Mouse (Mus musculus) ES-Bruce4 (cell line): ENCODE results near the gene Rbm33.

Experiments
- CTCF ChIP-seq: IDR thresholded peaks from one replicate; pipeline ENCODE4 v1.8.1; 2011; ENCODE audit warnings: low read depth, low read length
- EP300 ChIP-seq: IDR thresholded peaks from 2 replicates; pipeline ENCODE4 v1.6.1; 2011; ENCODE audit warnings: low read depth, low read length; ENCODE audit not compliant: insufficient read depth
- POLR2A ChIP-seq: IDR thresholded peaks from one replicate; pipeline ENCODE4 v1.8.1; 2011; ENCODE audit warnings: low read length; ENCODE audit not compliant: insufficient read depth

DNA sequence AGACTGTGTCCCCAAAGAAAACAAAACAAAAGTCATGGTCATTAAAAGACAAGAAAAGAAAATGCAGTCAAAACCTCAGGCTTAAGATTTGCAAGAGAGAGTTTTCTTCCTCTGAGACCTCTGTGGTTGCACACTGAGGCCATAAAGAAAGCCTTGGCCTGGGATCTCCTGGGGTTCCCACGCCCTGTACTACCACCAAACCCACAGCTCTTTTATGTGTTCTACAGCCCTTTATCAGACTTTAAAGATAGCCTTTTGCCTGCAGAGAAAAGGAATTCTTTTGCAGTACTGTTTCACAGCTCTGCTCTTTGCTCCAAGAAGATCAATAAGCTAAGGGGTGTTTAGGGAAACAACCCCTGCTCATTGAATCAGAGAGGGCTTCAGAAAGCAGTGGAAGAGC is 26.3 kb upstream of the Rbm33 start:
- TF ChIP-seq POLR2A (no peak), CTCF (no peak), EP300 (no peak)
